Mouse (Mus musculus): ENCODE data around the gene Lta.

DNA sequence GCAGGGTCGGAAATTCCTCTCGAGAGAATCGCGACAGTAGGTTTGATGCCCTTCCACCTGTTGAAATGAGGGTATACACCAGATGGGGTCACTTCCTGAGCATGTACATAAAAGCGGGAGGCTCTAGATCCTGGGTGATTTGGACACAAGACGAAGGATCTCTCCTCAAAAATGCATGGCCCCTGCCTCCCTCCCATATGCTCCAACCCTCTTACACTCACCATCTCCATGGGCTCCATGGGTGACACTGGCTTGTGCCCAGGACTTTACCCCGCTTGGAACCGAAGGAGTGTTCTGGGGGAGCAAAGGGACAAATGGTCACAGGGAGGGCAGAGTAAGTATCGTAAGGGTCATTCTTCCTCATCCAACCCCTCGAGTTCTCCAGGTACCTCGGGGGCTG is 43.7 kb downstream of the Lta start:
- TF ChIP-seq CTCF (IDR thresholded peaks at IDR 0.05 in 2 of 3, conservative IDR thresholded peaks at IDR 0.05 in 1 of 3; ENCODE audit: control insufficient read depth in 1 of 3, insufficient read depth in 1 of 3, low read depth in 2 of 3, low read length in 3 of 3, poor library complexity in 1 of 3, severe bottlenecking in 1 of 3) (no peak), TBP (IDR thresholded peaks at IDR 0.05; ENCODE audit: low read depth, low read length) (no peak), TCF12 (IDR thresholded peaks at IDR 0.05; ENCODE audit: low read depth, low read length) (no peak), CHD1 (IDR thresholded peaks at IDR 0.05; ENCODE audit: low read depth, low read length) (no peak), ZMIZ1 (IDR thresholded peaks at IDR 0.05; ENCODE audit: low read depth, low read length) (no peak), ZC3H11A (IDR thresholded peaks at IDR 0.05; ENCODE audit: low read depth, low read length) (no peak), NRF1 (IDR thresholded peaks at IDR 0.05; ENCODE audit: insufficient read depth, low read depth, low read length, poor library complexity, severe bottlenecking) (no peak)
